Mouse (Mus musculus): ENCODE results near the gene Dysf. TPM values are rescaled to one million over a fixed set of nuclear protein-coding genes. Genes with fewer than 3 reads are reported as not detected.

Gene Dysf
- polyA plus RNA-seq, 1 experiment from 2014 or later: 1.5 TPM

DNA sequence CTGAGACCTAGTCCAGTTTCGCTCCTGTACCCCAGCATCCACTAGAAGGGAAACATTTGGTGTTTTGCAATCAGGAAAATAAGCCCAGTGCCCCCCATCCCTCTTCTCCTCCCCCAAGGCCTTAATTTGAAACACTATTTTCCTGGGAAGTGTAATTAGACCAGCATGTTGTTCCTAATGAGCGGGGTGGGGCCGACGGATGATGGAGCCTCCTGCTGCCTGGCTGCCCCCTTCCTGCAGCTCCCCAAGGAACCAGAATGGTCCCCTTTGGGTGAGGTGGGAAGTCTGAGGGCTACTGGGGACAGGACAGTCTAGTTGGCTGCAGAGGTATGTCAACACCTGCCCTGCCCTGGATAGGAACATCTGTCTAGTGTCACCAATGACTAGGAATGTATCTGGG lies 136.0 kb downstream of the Dysf start:
- Histone ChIP-seq H3K4me3 (no peak overlapping the region), H3K9ac (replicated peaks) (no peak overlapping the region), H3K9me3 (no peaks in the 10 kb centered on the region), H3K27me3 (no peaks in the 10 kb centered on the region), H3K4me1 (peaks cover 13% of the 10 kb centered on the region), H3K4me2 (replicated peaks) (no peak overlapping the region), H3K36me3 (no peaks in the 10 kb centered on the region), H3K27ac (replicated peaks) (no peak overlapping the region)
- no peak for ATAC-seq (replicated peaks)
- 76% methylated on average over 4 of the region's 4 CpGs for WGBS

DNA sequence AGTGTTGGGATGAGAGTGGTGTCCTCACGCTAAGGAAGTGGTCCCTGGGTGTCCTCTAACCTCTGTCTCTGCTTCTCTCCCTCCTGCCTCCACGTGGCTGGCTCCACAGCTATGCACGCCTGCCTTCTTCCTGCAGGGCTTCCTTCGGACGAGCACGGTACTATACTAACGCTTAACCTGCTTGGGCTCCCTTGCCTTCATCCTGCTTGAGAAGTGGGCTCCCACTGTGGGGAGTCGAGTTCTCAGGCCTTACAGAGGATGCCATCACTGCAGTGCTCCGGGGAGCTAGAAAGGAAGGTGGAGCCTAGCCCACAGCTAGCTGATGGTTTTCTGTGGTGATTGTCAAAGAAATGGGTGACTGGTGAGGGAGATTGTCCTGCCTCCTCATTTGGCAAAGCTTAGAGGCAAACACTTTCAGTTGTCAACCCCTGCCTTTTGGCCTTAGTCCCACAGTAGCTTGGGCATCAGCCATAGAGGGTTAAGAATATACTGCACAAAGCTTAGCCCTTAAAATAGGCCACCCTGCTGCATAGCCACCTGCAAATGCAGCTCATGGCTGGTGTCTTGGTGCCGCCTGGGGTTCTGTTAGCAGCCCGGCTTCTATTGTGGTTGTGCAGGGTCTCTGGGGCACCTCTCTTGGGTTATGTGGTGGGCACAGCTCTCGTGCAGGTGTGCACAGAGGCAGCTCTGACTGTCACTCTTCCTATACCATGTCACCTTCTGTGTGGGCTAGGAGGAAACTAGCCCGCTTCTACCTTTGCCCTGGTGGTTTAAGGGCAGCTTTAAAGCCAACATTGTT lies 139.0 kb downstream of the Dysf start:
- H3K9me3 ChIP-seq: no peaks in the 10 kb centered on the region
- H3K36me3 ChIP-seq: no peaks in the 10 kb centered on the region
- H3K4me2 ChIP-seq (replicated peaks): no peak overlapping the region
- no peak for ATAC-seq (replicated peaks)
- H3K4me1 ChIP-seq: peaks cover 13% of the 10 kb centered on the region
- H3K9ac ChIP-seq (replicated peaks): no peak overlapping the region
- no peak overlapping the region for H3K4me3 ChIP-seq
- H3K27ac ChIP-seq (replicated peaks): no peak overlapping the region
- 79% methylated on average over 13 of the region's 13 CpGs for WGBS
- no peaks in the 10 kb centered on the region for H3K27me3 ChIP-seq

DNA sequence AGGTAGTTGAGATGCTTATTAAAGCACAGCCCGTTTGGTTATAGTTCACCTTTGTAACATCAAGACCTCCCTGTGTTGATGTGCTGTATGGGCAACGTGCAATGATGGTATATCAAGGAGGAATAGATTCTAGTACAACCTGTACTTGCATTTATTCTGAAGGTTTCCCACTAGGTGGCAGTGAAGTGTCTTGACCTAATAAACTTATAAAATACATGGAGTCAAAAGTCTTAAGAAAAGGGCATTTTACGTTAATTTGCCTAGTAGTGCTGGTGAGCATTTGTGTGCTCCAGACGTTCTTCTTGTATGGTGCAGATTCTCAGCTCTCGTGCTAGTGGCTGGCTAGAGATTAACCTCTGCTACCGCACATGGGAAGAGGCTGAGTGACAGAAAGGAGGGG lies 140.1 kb downstream of the Dysf start:
- H3K9ac ChIP-seq (replicated peaks): no peak overlapping the region
- no peak for ATAC-seq (replicated peaks)
- no peaks in the 10 kb centered on the region for H3K9me3 ChIP-seq
- H3K36me3 ChIP-seq: no peaks in the 10 kb centered on the region
- WGBS: 78% methylated on average over 6 of the region's 6 CpGs
- no peak overlapping the region for H3K27ac ChIP-seq (replicated peaks)
- H3K27me3 ChIP-seq: no peaks in the 10 kb centered on the region
- H3K4me1 ChIP-seq: peaks cover 2% of the 10 kb centered on the region
- H3K4me3 ChIP-seq: no peak overlapping the region
- no peak overlapping the region for H3K4me2 ChIP-seq (replicated peaks)

DNA sequence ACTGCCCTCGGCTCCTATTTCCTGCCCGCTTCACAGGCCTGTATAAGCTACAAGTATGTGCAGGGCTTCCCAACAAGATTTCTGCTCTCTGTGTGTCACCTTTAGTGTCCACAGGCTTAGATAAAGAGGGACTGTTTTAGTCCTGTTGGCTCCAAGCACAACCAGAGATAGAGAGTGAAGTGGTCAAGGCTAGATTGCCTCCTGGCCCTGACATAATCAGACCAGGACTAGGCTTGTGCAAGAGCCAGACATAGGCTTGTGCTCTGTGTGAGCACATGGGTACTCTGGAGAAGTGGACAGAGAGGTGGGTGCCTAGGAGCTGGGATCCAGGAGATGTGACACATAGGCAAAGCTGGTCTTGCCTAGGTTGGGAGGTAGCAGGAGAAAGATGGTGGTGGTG lies 146.1 kb downstream of the Dysf start:
- no peaks in the 10 kb centered on the region for H3K27me3 ChIP-seq
- WGBS: 92% methylated on average over 2 of the region's 2 CpGs
- no peak for ATAC-seq (replicated peaks)
- no peak overlapping the region for H3K27ac ChIP-seq (replicated peaks)
- no peaks in the 10 kb centered on the region for H3K4me1 ChIP-seq
- H3K4me2 ChIP-seq (replicated peaks): no peak overlapping the region
- no peaks in the 10 kb centered on the region for H3K36me3 ChIP-seq
- no peaks in the 10 kb centered on the region for H3K9me3 ChIP-seq
- H3K9ac ChIP-seq (replicated peaks): no peak overlapping the region
- H3K4me3 ChIP-seq: no peak overlapping the region

DNA sequence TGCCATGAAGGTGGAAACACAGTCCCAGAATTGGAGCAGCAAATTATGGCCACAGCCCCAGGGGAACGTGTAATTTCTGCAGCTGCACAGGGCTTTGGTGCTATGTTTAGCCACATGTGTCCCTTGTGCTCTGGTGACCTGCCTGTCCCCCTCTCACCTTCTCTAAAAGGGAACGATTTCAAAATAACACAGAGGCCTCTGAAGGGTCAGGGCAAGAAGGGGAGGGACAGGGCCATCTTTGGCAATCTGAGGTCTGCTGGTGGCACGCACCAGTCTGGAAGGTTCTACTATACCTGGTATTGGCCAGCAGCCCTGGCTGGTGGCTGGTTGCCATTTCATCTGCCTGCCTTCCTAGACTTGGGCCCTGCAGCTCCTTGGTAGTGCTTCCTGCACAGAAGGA lies 147.4 kb downstream of the Dysf start:
- Histone ChIP-seq H3K4me2 (replicated peaks) (no peak overlapping the region), H3K36me3 (no peaks in the 10 kb centered on the region), H3K27ac (replicated peaks) (no peak overlapping the region), H3K4me3 (no peak overlapping the region), H3K9me3 (no peaks in the 10 kb centered on the region), H3K9ac (replicated peaks) (no peak overlapping the region), H3K27me3 (no peaks in the 10 kb centered on the region), H3K4me1 (no peaks in the 10 kb centered on the region)
- ATAC-seq (replicated peaks): no peak
- WGBS: 74% methylated on average over 3 of the region's 3 CpGs

DNA sequence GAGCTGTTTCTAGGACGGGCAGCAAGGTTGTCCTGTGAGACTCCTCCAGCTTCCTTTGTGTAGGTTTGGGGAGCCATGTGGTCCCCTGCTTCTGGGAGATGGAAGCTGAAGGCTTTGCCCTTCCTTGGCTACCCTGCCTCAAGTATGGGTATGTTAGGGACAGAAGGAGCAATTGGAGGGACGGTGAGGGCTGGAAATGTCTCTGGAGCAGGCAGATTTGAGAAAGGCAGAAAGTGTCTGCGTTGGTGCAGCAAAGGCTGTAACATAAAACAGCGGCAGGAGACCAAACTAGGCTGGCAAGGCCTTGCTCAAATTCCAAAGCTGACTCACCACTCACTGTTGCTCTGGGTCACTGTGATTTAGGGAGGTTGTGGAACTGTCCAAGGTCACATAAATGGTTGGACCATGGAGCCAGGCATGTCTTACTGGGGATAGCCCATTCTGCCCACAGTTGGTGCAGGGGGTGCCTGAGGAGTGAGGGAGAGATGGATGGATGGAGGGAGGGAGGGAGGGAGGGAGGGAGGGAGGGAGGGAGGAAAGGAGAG lies 148.2 kb downstream of the Dysf start:
- ATAC-seq (replicated peaks): no peak
- Histone ChIP-seq H3K27me3 (no peaks in the 10 kb centered on the region), H3K9ac (replicated peaks) (no peak overlapping the region), H3K36me3 (no peaks in the 10 kb centered on the region), H3K4me3 (no peak overlapping the region), H3K9me3 (no peaks in the 10 kb centered on the region), H3K27ac (replicated peaks) (no peak overlapping the region), H3K4me1 (no peaks in the 10 kb centered on the region), H3K4me2 (replicated peaks) (no peak overlapping the region)
- 82% methylated on average over 4 of the region's 4 CpGs for WGBS

DNA sequence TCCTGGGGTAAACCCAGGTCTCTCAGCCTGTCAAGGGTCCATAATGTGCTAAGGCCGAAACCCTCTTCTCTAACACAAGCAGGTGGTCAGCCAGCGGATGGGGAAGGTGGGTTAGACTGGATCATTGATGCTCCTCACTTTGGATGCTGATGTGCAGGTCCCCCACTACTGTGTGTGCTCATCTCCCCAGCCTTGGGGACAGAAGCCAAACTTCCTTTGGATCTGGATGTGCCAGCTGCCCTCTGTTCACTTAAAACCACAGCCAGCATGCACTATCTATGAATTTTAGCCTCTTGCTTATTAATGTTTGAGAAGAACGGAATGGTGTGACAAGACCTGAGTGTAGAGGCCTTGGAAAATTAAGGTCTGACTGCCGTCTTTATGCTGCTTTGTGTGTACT lies 150.7 kb downstream of the Dysf start:
- Histone ChIP-seq H3K36me3 (no peaks in the 10 kb centered on the region), H3K4me3 (no peak overlapping the region), H3K4me2 (replicated peaks) (no peak overlapping the region), H3K27me3 (no peaks in the 10 kb centered on the region), H3K4me1 (no peaks in the 10 kb centered on the region), H3K9ac (replicated peaks) (no peak overlapping the region), H3K9me3 (no peaks in the 10 kb centered on the region), H3K27ac (replicated peaks) (no peak overlapping the region)
- ATAC-seq (replicated peaks): no peak
- WGBS: 90% methylated on average over 4 of the region's 4 CpGs

DNA sequence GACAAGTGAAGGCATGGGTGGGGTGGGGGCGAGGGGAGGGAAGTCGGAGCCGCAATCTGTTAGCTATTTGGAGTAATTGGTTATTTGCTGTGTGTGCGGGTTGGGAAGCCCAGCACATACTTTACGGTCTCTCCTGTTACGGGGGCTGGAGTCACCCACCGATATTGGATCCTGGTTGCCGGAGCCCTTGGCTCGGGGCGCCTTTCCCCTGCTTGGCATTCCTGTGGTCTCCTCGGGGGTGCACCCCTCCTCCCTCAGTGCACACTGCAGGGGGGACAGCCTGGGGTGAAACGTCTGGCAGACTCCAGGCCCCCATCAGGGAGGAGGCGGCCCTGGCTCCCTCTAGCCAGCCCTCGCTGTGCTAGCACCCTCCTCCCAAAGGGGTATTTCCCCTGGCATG lies 159.2 kb downstream of the Dysf start:
- H3K36me3 ChIP-seq: no peaks in the 10 kb centered on the region
- no peaks in the 10 kb centered on the region for H3K4me1 ChIP-seq
- H3K27me3 ChIP-seq: no peaks in the 10 kb centered on the region
- no peak overlapping the region for H3K4me3 ChIP-seq
- WGBS: 85% methylated on average over 14 of the region's 14 CpGs
- H3K9ac ChIP-seq (replicated peaks): no peak overlapping the region
- no peak overlapping the region for H3K4me2 ChIP-seq (replicated peaks)
- H3K27ac ChIP-seq (replicated peaks): no peak overlapping the region
- no peaks in the 10 kb centered on the region for H3K9me3 ChIP-seq
- ATAC-seq (replicated peaks): no peak

DNA sequence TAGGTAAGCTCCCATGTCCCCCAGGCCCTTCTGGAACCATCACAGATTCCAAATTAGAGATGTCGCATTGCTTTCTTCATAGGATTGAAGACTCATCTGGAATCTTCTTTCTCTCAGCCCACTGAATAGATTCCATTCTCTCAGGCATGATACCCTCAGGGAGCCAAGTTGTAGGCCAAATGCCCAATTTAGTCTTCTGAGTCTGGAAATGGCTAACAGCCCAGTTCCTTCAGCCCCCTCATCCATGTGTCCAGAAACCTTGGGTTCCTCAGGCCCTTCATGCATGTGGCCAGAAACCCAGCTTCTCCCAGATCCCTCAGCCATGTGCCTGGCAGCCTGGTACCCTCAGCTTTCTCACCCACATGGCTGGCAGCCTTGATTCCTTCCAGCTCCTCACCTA lies 160.2 kb downstream of the Dysf start:
- no peak overlapping the region for H3K4me3 ChIP-seq
- H3K27ac ChIP-seq (replicated peaks): no peak overlapping the region
- H3K4me1 ChIP-seq: no peaks in the 10 kb centered on the region
- ATAC-seq (replicated peaks): no peak
- H3K27me3 ChIP-seq: no peaks in the 10 kb centered on the region
- WGBS: 97% methylated on average over 1 of the region's 1 CpGs
- H3K36me3 ChIP-seq: no peaks in the 10 kb centered on the region
- no peak overlapping the region for H3K9ac ChIP-seq (replicated peaks)
- H3K9me3 ChIP-seq: no peaks in the 10 kb centered on the region
- no peak overlapping the region for H3K4me2 ChIP-seq (replicated peaks)

DNA sequence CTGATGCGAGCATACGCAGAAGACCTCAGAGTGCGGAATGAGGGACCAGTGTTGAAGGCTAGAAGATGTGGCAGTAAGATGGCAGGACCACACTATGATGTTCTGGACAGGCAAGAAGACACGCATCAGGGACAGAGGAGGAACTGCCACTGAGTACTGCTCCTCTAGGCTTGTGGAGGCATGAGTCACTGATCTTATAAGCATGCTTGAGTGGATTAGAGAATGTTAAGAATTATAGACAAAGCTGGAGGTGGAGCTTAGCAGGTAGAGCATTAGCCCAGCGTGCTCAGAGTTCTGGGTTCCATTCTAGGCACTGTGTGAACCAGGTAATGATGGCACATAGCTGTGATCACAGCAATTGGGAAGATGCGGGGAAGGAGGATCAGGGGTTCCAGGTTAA lies 165.2 kb downstream of the Dysf start:
- WGBS: 91% methylated on average over 6 of the region's 6 CpGs
- Histone ChIP-seq H3K9ac (replicated peaks) (no peak overlapping the region), H3K4me3 (no peak overlapping the region), H3K4me2 (replicated peaks) (no peak overlapping the region), H3K27me3 (no peaks in the 10 kb centered on the region), H3K27ac (replicated peaks) (no peak overlapping the region), H3K36me3 (no peaks in the 10 kb centered on the region), H3K4me1 (no peaks in the 10 kb centered on the region), H3K9me3 (0 out of 2 replicates have a peak, but pooled peaks cover 2% of the 10 kb centered on the region)
- ATAC-seq (replicated peaks): no peak

DNA sequence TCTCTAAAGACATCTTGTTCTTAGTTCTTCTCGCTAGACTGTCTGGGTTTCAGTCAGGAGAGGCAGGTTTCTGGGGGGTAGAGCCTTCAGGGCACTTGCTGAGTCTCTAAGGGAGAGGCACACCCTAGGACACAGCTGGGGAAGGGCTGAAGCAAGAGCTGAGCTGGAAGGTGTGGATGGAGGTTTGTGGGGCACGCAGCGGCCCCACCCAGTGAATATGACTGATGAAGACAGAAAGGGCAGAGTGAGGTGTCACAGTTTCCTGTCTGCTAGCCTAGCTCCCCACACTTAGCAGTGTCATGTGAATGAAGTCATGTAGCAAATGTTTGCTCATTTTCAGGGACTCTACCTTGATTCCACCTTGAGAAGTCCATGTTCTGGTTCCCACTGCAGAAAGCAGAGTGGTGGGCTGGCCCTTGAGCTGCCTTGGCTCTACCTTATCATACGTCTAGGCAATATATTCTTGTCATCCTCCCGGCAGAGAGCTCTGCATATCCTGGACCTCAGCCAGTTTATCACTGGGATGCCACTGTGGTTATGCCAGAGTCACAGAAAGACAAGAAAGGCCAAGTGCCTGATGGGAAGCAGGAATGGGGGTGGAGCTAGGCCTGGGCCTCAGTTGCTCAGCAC lies 170.5 kb downstream of the Dysf start:
- ATAC-seq (replicated peaks): no peak
- WGBS: 84% methylated on average over 5 of the region's 5 CpGs

DNA sequence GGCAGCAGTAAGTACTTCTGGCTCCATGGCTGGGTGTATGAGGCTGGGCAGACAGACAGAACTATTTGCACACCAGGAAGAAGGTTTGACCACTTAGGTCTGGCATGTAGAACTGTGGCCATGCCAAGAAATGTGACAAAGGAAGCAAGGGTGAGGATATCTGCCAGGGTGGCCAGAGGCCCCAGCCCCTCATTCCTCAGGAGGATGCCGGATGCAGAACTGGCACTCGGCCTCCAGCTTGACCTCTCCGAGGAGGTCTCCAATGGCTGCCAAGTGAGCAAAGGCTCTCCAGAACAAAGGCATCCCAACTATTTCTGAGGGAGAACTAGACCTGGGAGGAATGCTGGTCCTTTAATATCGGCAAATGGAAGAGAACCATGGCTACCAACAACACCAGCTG lies 173.1 kb downstream of the Dysf start:
- Histone ChIP-seq H3K4me1 (no peaks in the 10 kb centered on the region), H3K9ac (replicated peaks) (no peak overlapping the region), H3K4me2 (replicated peaks) (no peak overlapping the region), H3K36me3 (no peaks in the 10 kb centered on the region), H3K27ac (replicated peaks) (no peak overlapping the region), H3K4me3 (no peak overlapping the region), H3K9me3 (no peaks in the 10 kb centered on the region), H3K27me3 (no peaks in the 10 kb centered on the region)
- 36% methylated on average over 4 of the region's 4 CpGs for WGBS
- no peak for ATAC-seq (replicated peaks)

More for the DNA sequence above, 170.5 kb downstream of the Dysf start:
- H3K9ac ChIP-seq (replicated peaks): no peak overlapping the region
- H3K27ac ChIP-seq (replicated peaks): no peak overlapping the region
- no peak overlapping the region for H3K4me3 ChIP-seq
- no peaks in the 10 kb centered on the region for H3K27me3 ChIP-seq
- no peaks in the 10 kb centered on the region for H3K4me1 ChIP-seq
- H3K36me3 ChIP-seq: no peaks in the 10 kb centered on the region
- no peak overlapping the region for H3K4me2 ChIP-seq (replicated peaks)
- H3K9me3 ChIP-seq: 0 out of 2 replicates have a peak, but pooled peaks cover 2% of the 10 kb centered on the region

Measured in forebrain, embryonic 15.5 days (tissue).